Mouse (Mus musculus) spleen, postnatal 0 days (tissue): Measurements from ENCODE around the gene Spats1. TPM values are rescaled to one million over a fixed set of nuclear protein-coding genes. Genes with fewer than 3 reads are reported as not detected.

Experiments
- polyA plus RNA-seq: library from polyadenylated mRNA; unstranded; fragments of >200 nt; fragmentation: Nextera tagmentation; extraction: Ambion mirVana; gene quantifications from 2 replicates; pipeline ENCODE4 v1.2.1, GENCODE M21; 2015

The Spats1 gene
- polyA plus RNA-seq: 0.27 and 0.49 TPM in 2 replicates

GRCm38 (mm10) chr17:45474669-45475465 lies at the start of gene Spats1:
Spats1 (minus strand) TSS chr17:45475415.

GRCm38 (mm10) chr17:45523263-45523662 lies 48.0 kb upstream of the Spats1 start, which contains the start of gene Tcte1:
Tcte1 (plus strand) TSS chr17:45523434.

GRCm38 (mm10) chr17:45506700-45507189 lies 31.5 kb upstream of the Spats1 start, which contains the start of gene Aars2:
Aars2 (plus strand) TSS chr17:45506841.

GRCm38 (mm10) chr17:45433419-45434261 lies 41.6 kb downstream of the Spats1 start, which contains the start of gene Cdc5l:
Cdc5l (minus strand) TSS chr17:45433737.

Other genes starting within 250 kb of the Spats1 start
- 47.0 and 47.8 TPM in 2 replicates for gene Cdc5l, start 41.7 kb downstream of the Spats1 start, polyA plus RNA-seq
- 4.8 and 5.2 TPM in 2 replicates for gene Aars2, start 31.4 kb upstream of the Spats1 start, polyA plus RNA-seq
- not detected in 2 replicates for gene Tcte1, start 48.0 kb upstream of the Spats1 start, polyA plus RNA-seq
- 0.13 TPM in 2 replicates for gene Tmem151b, start 74.3 kb upstream of the Spats1 start, polyA plus RNA-seq
- gene Nfkbie, start 80.3 kb upstream of the Spats1 start, polyA plus RNA-seq: 3.7 and 6.2 TPM in 2 replicates
- 51.8 and 57.2 TPM in 2 replicates for gene Slc35b2, start 88.5 kb upstream of the Spats1 start, polyA plus RNA-seq
- gene Hsp90ab1, start 97.9 kb upstream of the Spats1 start, polyA plus RNA-seq: 776 and 792 TPM in 2 replicates
- gene Slc29a1, start 124.2 kb upstream of the Spats1 start, polyA plus RNA-seq: 221 and 224 TPM in 2 replicates
- 0.35 TPM in 1 of 2 replicates, not detected in the other for gene Mymx, start 126.7 kb upstream of the Spats1 start, polyA plus RNA-seq
- gene Capn11, start 183.9 kb upstream of the Spats1 start, polyA plus RNA-seq: 0.05 and 0.15 TPM in 2 replicates
- gene Mrpl14, start 210.9 kb upstream of the Spats1 start, polyA plus RNA-seq: 128 and 137 TPM in 2 replicates
- 5.7 and 7.3 TPM in 2 replicates for gene Tmem63b, start 211.5 kb upstream of the Spats1 start, polyA plus RNA-seq